In genomic region chr2:73428803-73429468, GRCm38 (mm10) we compare ENCODE assay signal across 8 mouse cellular contexts. TPM values are rescaled to one million over a fixed set of nuclear protein-coding genes. Genes with fewer than 3 reads are reported as not detected.
DNase-seq lines count a peak whose midpoint lies in the region; ATAC-seq lines count a peak whose summit lies in the region.

No protein-coding gene starts in this region.

- H3K9me3 ChIP-seq in embryonic facial prominence, embryonic 15.5 days (replicated peaks): no peaks in the 10 kb centered on the region
- H3K9me3 ChIP-seq in midbrain, embryonic 13.5 days: no peaks in the 10 kb centered on the region

- no peak overlapping the region for H3K4me2 ChIP-seq in embryonic facial prominence, embryonic 15.5 days (replicated peaks)
- no peak overlapping the region for H3K4me2 ChIP-seq in midbrain, embryonic 13.5 days (replicated peaks)

- H3K4me3 ChIP-seq in embryonic facial prominence, embryonic 15.5 days (replicated peaks): no peak overlapping the region
- H3K4me3 ChIP-seq in midbrain, embryonic 13.5 days (replicated peaks): no peak overlapping the region

- intact Hi-C loops in left cerebral cortex, postnatal 36 days (cut with DNase I): no loop called here

- no peak overlapping the region; the same call in 1 of the 2 replicates for H3K9ac ChIP-seq in embryonic facial prominence, embryonic 15.5 days
- no peak overlapping the region for H3K9ac ChIP-seq in midbrain, embryonic 13.5 days (replicated peaks)

- H3K27me3 ChIP-seq in embryonic facial prominence, embryonic 15.5 days: no peaks in the 10 kb centered on the region
- no peaks in the 10 kb centered on the region for H3K27me3 ChIP-seq in midbrain, embryonic 13.5 days

- peak overlapping the region; percentile 81 for H3K27ac ChIP-seq in embryonic facial prominence, embryonic 15.5 days (replicated peaks)
- H3K27ac ChIP-seq in midbrain, embryonic 13.5 days: no peak overlapping the region

- peak; percentile 33 for DNase-seq in embryo, embryonic 10 days (ENCODE audit: low spot score)
- DNase-seq in embryo, embryonic 9.5 days (ENCODE audit: extremely low spot score): no peak
- DNase-seq in CD4-positive helper T cell, adult 2 months (ENCODE audit: low read depth, low spot score): peak; percentile 54
- peak; percentile 37 to 48 for DNase-seq in left cerebral cortex, postnatal 36 days (ENCODE audit: low spot score in 2 of 2)
- DNase-seq in kidney, postnatal 10 days: no peak
- DNase-seq in spleen, postnatal 4 days (ENCODE audit: low spot score in 2 of 2): no peak

- 42% methylated on average over 21 of the region's 21 CpGs for WGBS in embryonic facial prominence, embryonic 15.5 days
- 77% methylated on average over 21 of the region's 21 CpGs for WGBS in midbrain, embryonic 13.5 days

- peaks cover 19% of the 10 kb centered on the region for H3K36me3 ChIP-seq in embryonic facial prominence, embryonic 15.5 days
- H3K36me3 ChIP-seq in midbrain, embryonic 13.5 days: peaks cover 3% of the 10 kb centered on the region; the same call in 1 of the 2 replicates

- peak; percentile 69; the same call in 1 of the 2 replicates for ATAC-seq in embryonic facial prominence, embryonic 15.5 days (ENCODE audit: insufficient number of reproducible peaks, low FRiP score, low TSS enrichment, low read depth)
- ATAC-seq in midbrain, embryonic 13.5 days: no peak

- peaks cover 20% of the 10 kb centered on the region for H3K4me1 ChIP-seq in embryonic facial prominence, embryonic 15.5 days
- H3K4me1 ChIP-seq in midbrain, embryonic 13.5 days (replicated peaks): peaks cover 7% of the 10 kb centered on the region

RNA-seq across cellular contexts. Expression of gene Gpr155, which starts 42.6 kb away (rescaled TPM):
- polyA plus RNA-seq in embryonic facial prominence, embryonic 15.5 days (2015; fragmentation: Nextera tagmentation; extraction: Ambion mirVana): 7.2 and 8.8 TPM in 2 replicates
- total RNA-seq in left cerebral cortex, postnatal 36 days (2021): 10 to 100 TPM; 37.9 to 41.7 TPM
- 9.7 and 10.2 TPM in 2 replicates for polyA plus RNA-seq in midbrain, embryonic 13.5 days (2015; fragmentation: Nextera tagmentation; extraction: Ambion mirVana)

Comparison
In these comparisons a context has a peak if more than half of its experiments do, and no peak if none do; other contexts are left out.
1. DNase-seq: peak in embryo, embryonic 10 days (single experiment), CD4-positive helper T cell, adult 2 months (single experiment) and left cerebral cortex, postnatal 36 days (2 of 2); none in embryo, embryonic 9.5 days (single experiment), kidney, postnatal 10 days (single experiment) and spleen, postnatal 4 days (0 of 2).